Mouse (Mus musculus) E14TG2a.4 (cell line): Measurements from ENCODE around the gene Gm27179.
"Not testable (repeated sequence)": the region's sequence is repeated elsewhere in the genome, so short reads cannot be mapped to it uniquely, and the experiment has no call there.

Experiments
- CTCF ChIP-seq: conservative IDR thresholded peaks from 2 replicates; pipeline ENCODE4 v1.5.1; 2014; ENCODE audit warnings: low read length
- NANOG ChIP-seq: IDR thresholded peaks from 2 replicates; pipeline ENCODE4 v1.6.1; 2014; ENCODE audit warnings: borderline replicate concordance, low read length, mixed read lengths
- POU5F1 ChIP-seq: IDR thresholded peaks from 2 replicates; pipeline ENCODE4 v1.6.1; 2014; ENCODE audit warnings: low read length, borderline replicate concordance

DNA sequence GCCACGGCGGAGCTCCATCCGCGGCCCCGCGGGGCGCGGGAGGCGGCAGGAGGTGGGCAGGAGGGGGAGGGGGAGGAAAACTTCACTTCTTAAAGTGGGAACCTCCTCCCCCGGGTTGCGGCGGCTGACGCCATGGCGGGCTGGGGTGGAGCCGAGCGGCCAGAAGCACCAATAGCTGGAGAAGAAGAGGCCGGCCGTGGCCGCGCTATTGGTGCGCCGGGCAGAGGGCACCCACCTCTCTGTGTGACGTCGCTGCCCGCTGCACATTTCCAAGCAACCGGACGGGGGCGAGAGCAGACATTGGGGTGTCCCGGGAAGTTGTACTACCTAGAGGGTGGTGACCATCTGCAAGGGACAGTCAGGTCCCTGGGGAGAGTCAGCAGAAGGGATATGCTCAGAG lies 9.2 kb downstream of the Gm27179 start, which contains the start of gene Gm16867:
- not testable (repeated sequence) for TF ChIP-seq CTCF, POU5F1, NANOG
